Mouse (Mus musculus) adrenal gland, adult (tissue): ENCODE data around the gene Pdxp.

Source experiments
- DNase-seq, 2 experiments: peaks; one replicate each; pipeline ENCODE4 v3.0.0; 2022 to 2023; ENCODE audit warnings: low spot score in 1 of 2; ENCODE audit not compliant: inconsistent age in 2 of 2

The Pdxp gene

GRCm38 (mm10) chr15:78962885-78963284, 49.2 kb downstream of the Pdxp start:
- peak; percentile 74 to 91 for DNase-seq
